Mouse (Mus musculus) kidney, embryonic 14.5 days (tissue): ENCODE data around the gene Cacna1a. TPM values are rescaled to one million over a fixed set of nuclear protein-coding genes. Genes with fewer than 3 reads are reported as not detected.

ENCODE experiments used
- ATAC-seq: fragments of 200-750 bp; cut with Nextera tagmentation; 2 replicates; pipeline ENCODE4 v1.8.0; 2017; ENCODE audit warnings: moderate number of reproducible peaks, mild to moderate bottlenecking, moderate TSS enrichment, moderate library complexity; ENCODE audit not compliant: low FRiP score, low TSS enrichment
- H3K27ac ChIP-seq: fragments of 300-500 bp; sonication (generic); 2 replicates; pipeline ENCODE4 v1.5.1; 2014; ENCODE audit warnings: low read depth, mild to moderate bottlenecking, low read length, moderate library complexity, mixed read lengths
- H3K27me3 ChIP-seq: fragments of 300-500 bp; sonication (generic); 2 replicates; pipeline ENCODE4 v1.6.1; 2014; ENCODE audit warnings: mild to moderate bottlenecking, low read length; ENCODE audit not compliant: control insufficient read depth, insufficient read depth
- H3K36me3 ChIP-seq: fragments of 300-500 bp; sonication (generic); 2 replicates; pipeline ENCODE4 v1.6.1; 2014; ENCODE audit warnings: low read length, mixed read lengths; ENCODE audit not compliant: control insufficient read depth, insufficient read depth
- H3K4me1 ChIP-seq: fragments of 300-500 bp; sonication (generic); 2 replicates; pipeline ENCODE4 v1.6.1; 2014; ENCODE audit warnings: low read length, mixed read lengths; ENCODE audit not compliant: control insufficient read depth, insufficient read depth
- H3K4me2 ChIP-seq: fragments of 300-500 bp; sonication (generic); replicated peaks from 2 replicates; pipeline ENCODE4 v1.6.1; 2014; ENCODE audit warnings: low read depth, mild to moderate bottlenecking, low read length
- H3K4me3 ChIP-seq: fragments of 300-500 bp; sonication (generic); 2 replicates; pipeline ENCODE4 v1.5.1; 2014; ENCODE audit warnings: mild to moderate bottlenecking, low read length
- H3K9ac ChIP-seq: fragments of 300-500 bp; sonication (generic); 2 replicates; pipeline ENCODE4 v1.6.1; 2014; ENCODE audit warnings: low read depth, mild to moderate bottlenecking, low read length, moderate library complexity
- H3K9me3 ChIP-seq: fragments of 300-500 bp; sonication (generic); 2 replicates; pipeline ENCODE4 v1.6.1; 2016; ENCODE audit warnings: low read length; ENCODE audit not compliant: control insufficient read depth
- WGBS: fragments of 180-500 bp; shearing (Covaris S2); extraction: QIAGEN DNeasy Blood & Tissue Kit; methylation state at CpG from one replicate; pipeline ENCODE4 v1.1.7; 2014; 5-methylcytosine and 5-hydroxymethylcytosine counted together
- polyA plus RNA-seq: library from polyadenylated mRNA; unstranded; fragments of >200 nt; fragmentation: Nextera tagmentation; extraction: Ambion mirVana; gene quantifications from 2 replicates; pipeline ENCODE4 v1.2.1, GENCODE M21; 2014

The Cacna1a gene
- polyA plus RNA-seq, 1 experiment from 2014 or later: 4.4 TPM

- H3K4me3 ChIP-seq: no peak overlapping the region
- no peaks in the 10 kb centered on the region for H3K9me3 ChIP-seq
- 52% methylated on average over 9 of the region's 9 CpGs for whole genome bisulfite sequencing
- peaks cover 11% of the 10 kb centered on the region; the same call in 1 of the 2 replicates for H3K4me1 ChIP-seq
- H3K27me3 ChIP-seq: no peaks in the 10 kb centered on the region
- H3K27ac ChIP-seq: 0 out of 2 replicates have a peak overlapping the region, but pooled peaks have one; percentile 11
- no peak overlapping the region for H3K4me2 ChIP-seq
- H3K9ac ChIP-seq: no peak overlapping the region
- no peaks in the 10 kb centered on the region for H3K36me3 ChIP-seq
- ATAC-seq: no peak
Measured at GRCm38 (mm10) chr8:84634849-84635304, 246.6 kb downstream of the Cacna1a start.

GRCm38 (mm10) chr8:84635397-84636050 lies 247.3 kb downstream of the Cacna1a start:
- Histone ChIP-seq H3K9ac (no peak overlapping the region), H3K4me2 (no peak overlapping the region), H3K9me3 (no peaks in the 10 kb centered on the region), H3K36me3 (no peaks in the 10 kb centered on the region), H3K27me3 (no peaks in the 10 kb centered on the region), H3K4me1 (peaks cover 11% of the 10 kb centered on the region; the same call in 1 of the 2 replicates), H3K27ac (no peak overlapping the region; the same call in 1 of the 2 replicates), H3K4me3 (no peak overlapping the region)
- ATAC-seq: no peak
- 49% methylated on average over 14 of the region's 14 CpGs for WGBS

- Histone ChIP-seq H3K27ac (no peak overlapping the region), H3K4me2 (no peak overlapping the region), H3K36me3 (no peaks in the 10 kb centered on the region), H3K9me3 (no peaks in the 10 kb centered on the region), H3K4me1 (peaks cover 11% of the 10 kb centered on the region; the same call in 1 of the 2 replicates), H3K27me3 (no peaks in the 10 kb centered on the region), H3K9ac (0 out of 2 replicates have a peak overlapping the region, but pooled peaks have one; percentile 4), H3K4me3 (no peak overlapping the region)
- 82% methylated on average over 17 of the region's 17 CpGs for WGBS
- ATAC-seq: no peak
Measured at GRCm38 (mm10) chr8:84636051-84636691, 247.9 kb downstream of the Cacna1a start.

- ATAC-seq: no peak
- no peaks in the 10 kb centered on the region for H3K36me3 ChIP-seq
- 24% methylated on average over 8 of the region's 8 CpGs for WGBS
- H3K9me3 ChIP-seq: no peaks in the 10 kb centered on the region
- H3K4me1 ChIP-seq: peaks cover 11% of the 10 kb centered on the region; the same call in 1 of the 2 replicates
- H3K4me2 ChIP-seq: peak overlapping the region; percentile 79
- H3K27ac ChIP-seq: peak overlapping the region; percentile 89
- peak overlapping the region; percentile 80 for H3K9ac ChIP-seq
- no peaks in the 10 kb centered on the region for H3K27me3 ChIP-seq
- peak overlapping the region; percentile 57 for H3K4me3 ChIP-seq
Measured at GRCm38 (mm10) chr8:84637946-84638554, 249.8 kb downstream of the Cacna1a start.

GRCm38 (mm10) chr8:84638555-84639161 lies 250.4 kb downstream of the Cacna1a start:
- Histone ChIP-seq H3K9ac (peak overlapping the region; percentile 80), H3K27me3 (no peaks in the 10 kb centered on the region), H3K9me3 (no peaks in the 10 kb centered on the region), H3K27ac (peak overlapping the region; percentile 89), H3K4me2 (peak overlapping the region; percentile 79), H3K4me3 (peak overlapping the region; percentile 57), H3K36me3 (no peaks in the 10 kb centered on the region), H3K4me1 (peaks cover 11% of the 10 kb centered on the region; the same call in 1 of the 2 replicates)
- WGBS: under 1% methylated on average over 48 of the region's 52 CpGs
- peak; percentile 40 for ATAC-seq

- H3K36me3 ChIP-seq: no peaks in the 10 kb centered on the region
- under 1% methylated on average over 86 of the region's 106 CpGs for WGBS
- ATAC-seq: peak; percentile 93
- H3K27me3 ChIP-seq: no peaks in the 10 kb centered on the region
- H3K4me3 ChIP-seq: peak overlapping the region; percentile 57
- H3K9ac ChIP-seq: peak overlapping the region; percentile 80
- peaks cover 11% of the 10 kb centered on the region; the same call in 1 of the 2 replicates for H3K4me1 ChIP-seq
- H3K9me3 ChIP-seq: no peaks in the 10 kb centered on the region
- H3K27ac ChIP-seq: peak overlapping the region; percentile 89
- H3K4me2 ChIP-seq: peak overlapping the region; percentile 79
Measured at GRCm38 (mm10) chr8:84639162-84640009, 251.1 kb downstream of the Cacna1a start.

GRCm38 (mm10) chr8:84640010-84640588 lies 251.9 kb downstream of the Cacna1a start:
- H3K4me1 ChIP-seq: peaks cover 11% of the 10 kb centered on the region; the same call in 1 of the 2 replicates
- 30% methylated on average over 9 of the region's 9 CpGs for WGBS
- H3K9me3 ChIP-seq: no peaks in the 10 kb centered on the region
- no peak for ATAC-seq
- H3K4me3 ChIP-seq: peak overlapping the region; percentile 57
- H3K27ac ChIP-seq: no peak overlapping the region
- H3K36me3 ChIP-seq: no peaks in the 10 kb centered on the region
- H3K27me3 ChIP-seq: no peaks in the 10 kb centered on the region
- peak overlapping the region; percentile 47; the same call in 1 of the 2 replicates for H3K9ac ChIP-seq
- peak overlapping the region; percentile 48 for H3K4me2 ChIP-seq
